Mouse (Mus musculus) cerebellum, adult 11-12 months (tissue): ENCODE data around the gene Lrig1.

ENCODE experiments used
- DNase-seq: peaks from one replicate; pipeline ENCODE4 v3.0.0; 2022

Gene Lrig1

GRCm38 (mm10) chr6:94700067-94700491 lies at the start of gene Lrig1:
Gene Lrig1, minus strand, starts transcription at chr6:94700158.
- peak; percentile 99 for DNase-seq

- no peak for DNase-seq
Measured at GRCm38 (mm10) chr6:94749626-94750025, 49.7 kb upstream of the Lrig1 start.

GRCm38 (mm10) chr6:94748361-94748760 lies 48.4 kb upstream of the Lrig1 start:
- DNase-seq: no peak

- DNase-seq: no peak
Measured at GRCm38 (mm10) chr6:94740117-94740729, 40.3 kb upstream of the Lrig1 start.

GRCm38 (mm10) chr6:94738647-94739046 lies 38.7 kb upstream of the Lrig1 start:
- DNase-seq: no peak

- DNase-seq: no peak
Measured at GRCm38 (mm10) chr6:94733878-94734277, 33.9 kb upstream of the Lrig1 start.

GRCm38 (mm10) chr6:94729847-94730246 lies 29.9 kb upstream of the Lrig1 start:
- DNase-seq: no peak

- no peak for DNase-seq
Measured at GRCm38 (mm10) chr6:94729132-94729531, 29.2 kb upstream of the Lrig1 start.

GRCm38 (mm10) chr6:94724612-94725011 lies 24.7 kb upstream of the Lrig1 start:
- DNase-seq: no peak

GRCm38 (mm10) chr6:94718607-94719346 lies 18.8 kb upstream of the Lrig1 start:
- DNase-seq: no peak

- DNase-seq: no peak
Measured at GRCm38 (mm10) chr6:94717705-94718489, 17.9 kb upstream of the Lrig1 start.

- DNase-seq: no peak
Measured at GRCm38 (mm10) chr6:94715645-94715940, 15.6 kb upstream of the Lrig1 start.

GRCm38 (mm10) chr6:94714815-94715644 lies 15.1 kb upstream of the Lrig1 start:
- no peak for DNase-seq

GRCm38 (mm10) chr6:94709832-94710231 lies 9.9 kb upstream of the Lrig1 start:
- DNase-seq: no peak

GRCm38 (mm10) chr6:94709150-94709549 lies 9.2 kb upstream of the Lrig1 start:
- DNase-seq: no peak

- no peak for DNase-seq
Measured at GRCm38 (mm10) chr6:94707254-94707653, 7.3 kb upstream of the Lrig1 start.

GRCm38 (mm10) chr6:94705931-94706330 lies 6.0 kb upstream of the Lrig1 start:
- no peak for DNase-seq

- no peak for DNase-seq
Measured at GRCm38 (mm10) chr6:94702993-94703392, 3.0 kb upstream of the Lrig1 start.

- DNase-seq: no peak
Measured at GRCm38 (mm10) chr6:94701071-94701470, 1.1 kb upstream of the Lrig1 start.

GRCm38 (mm10) chr6:94700612-94701011 lies 654 bp upstream of the Lrig1 start:
- peak; percentile 73 for DNase-seq

GRCm38 (mm10) chr6:94699173-94699987 lies 578 bp downstream of the Lrig1 start:
- peak; percentile 66 for DNase-seq

- no peak for DNase-seq
Measured at GRCm38 (mm10) chr6:94698509-94699172, 1.3 kb downstream of the Lrig1 start.
